Mouse (Mus musculus) natural killer cell, adult 2 months (primary cell): ENCODE data around the gene Tcte2.
A peak's percentile ranks its signal among the peaks of the same experiment; 100 is the strongest.
"Not testable (repeated sequence)": the region's sequence is repeated elsewhere in the genome, so short reads cannot be mapped to it uniquely, and the experiment has no call there.

Experiments used
- DNase-seq, 2 experiments: peaks; one replicate each; pipeline ENCODE4 v3.0.0; 2022; ENCODE audit warnings: low spot score in 2 of 2

The Tcte2 gene

GRCm38 (mm10) chr17:13683027-13683410 is 78.6 kb downstream of the Tcte2 start:
- no peak for DNase-seq

GRCm38 (mm10) chr17:13682378-13683026 is 79.1 kb downstream of the Tcte2 start:
- peak; percentile 35 to 43 for DNase-seq

- no peak for DNase-seq
Measured at GRCm38 (mm10) chr17:13681686-13682085, 79.9 kb downstream of the Tcte2 start.

- DNase-seq, result no peak
Measured at GRCm38 (mm10) chr17:13681126-13681525, 80.5 kb downstream of the Tcte2 start.

GRCm38 (mm10) chr17:13680318-13680717 is 81.3 kb downstream of the Tcte2 start:
- DNase-seq, result no peak

GRCm38 (mm10) chr17:13679725-13680124 is 81.9 kb downstream of the Tcte2 start:
- DNase-seq, result no peak

GRCm38 (mm10) chr17:13677225-13678148 is 84.1 kb downstream of the Tcte2 start:
- DNase-seq, result no peak

- DNase-seq, result not testable (repeated sequence)
Measured at GRCm38 (mm10) chr17:13676099-13676498, 85.5 kb downstream of the Tcte2 start.

- DNase-seq, result no peak
Measured at GRCm38 (mm10) chr17:13675630-13676029, 86.0 kb downstream of the Tcte2 start.

GRCm38 (mm10) chr17:13674695-13675306 is 86.8 kb downstream of the Tcte2 start:
- no peak for DNase-seq

DNA sequence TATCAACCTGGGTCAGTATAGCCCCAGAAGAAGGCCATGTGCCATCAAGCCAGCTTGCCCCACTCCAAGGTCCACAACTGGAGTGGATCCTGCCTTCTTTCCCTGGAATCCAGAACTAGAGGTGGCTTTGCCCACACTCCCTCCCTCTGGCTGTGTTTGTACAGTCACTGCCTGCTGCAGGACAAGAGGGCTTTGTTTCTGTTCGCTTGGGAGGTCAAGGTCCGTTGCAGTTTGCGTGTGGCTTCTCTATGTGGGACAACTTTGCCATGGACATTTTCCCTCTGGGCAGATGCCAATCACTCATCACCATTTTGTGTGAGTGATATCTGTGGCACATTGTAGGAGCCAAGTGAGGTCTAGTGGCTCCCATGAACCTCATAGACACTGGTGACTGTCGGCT is 89.9 kb downstream of the Tcte2 start:
- DNase-seq, result no peak

DNA sequence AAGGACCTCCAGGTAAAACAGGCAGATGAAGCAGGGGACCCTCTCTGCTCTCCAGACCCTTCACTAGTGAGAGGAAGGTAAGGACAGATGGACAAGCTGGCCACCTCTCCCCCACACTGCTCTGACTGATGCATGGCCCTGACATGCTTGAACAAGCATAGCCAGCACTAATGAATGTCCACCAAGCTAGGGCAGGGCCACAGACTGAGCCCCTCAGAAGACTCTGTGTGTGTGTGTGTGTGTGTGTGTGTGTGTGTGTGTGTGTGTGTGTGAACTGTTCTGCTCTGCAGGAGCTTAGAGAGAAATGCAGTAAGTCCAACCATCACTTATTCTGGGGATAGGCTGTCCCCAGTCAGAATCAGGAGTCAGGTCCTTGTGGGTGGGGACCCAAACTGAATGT is 91.4 kb downstream of the Tcte2 start:
- DNase-seq, result no peak

GRCm38 (mm10) chr17:13669206-13669605 is 92.4 kb downstream of the Tcte2 start:
- DNase-seq, result no peak

GRCm38 (mm10) chr17:13668052-13669015 is 93.3 kb downstream of the Tcte2 start:
- DNase-seq, result no peak

- DNase-seq, result no peak
Measured at GRCm38 (mm10) chr17:13667006-13667405, 94.6 kb downstream of the Tcte2 start.

- no peak for DNase-seq
Measured at GRCm38 (mm10) chr17:13665731-13666130, 95.9 kb downstream of the Tcte2 start.

GRCm38 (mm10) chr17:13663386-13664166 is 98.0 kb downstream of the Tcte2 start:
- no peak for DNase-seq
